Mouse (Mus musculus): ENCODE measurements around the gene Tnrc18.

The Tnrc18 gene

GRCm38 (mm10) chr5:142723520-142724133, 93.8 kb downstream of the Tnrc18 start:
- peak; percentile 83 for DNase-seq (ENCODE audit: low spot score)

GRCm38 (mm10) chr5:142719897-142720296, 97.6 kb downstream of the Tnrc18 start:
- peak; percentile 54 for DNase-seq (ENCODE audit: low spot score)

GRCm38 (mm10) chr5:142718486-142718885, 99.0 kb downstream of the Tnrc18 start:
- DNase-seq (ENCODE audit: low spot score), result peak; percentile 51

GRCm38 (mm10) chr5:142718037-142718436, 99.4 kb downstream of the Tnrc18 start:
- DNase-seq (ENCODE audit: low spot score), result peak; percentile 95

- no peak for DNase-seq (ENCODE audit: low spot score)
These were observed 101.4 kb downstream of the Tnrc18 start for GRCm38 (mm10) chr5:142716056-142716455.

- DNase-seq (ENCODE audit: low spot score), result no peak
These were observed 102.4 kb downstream of the Tnrc18 start for GRCm38 (mm10) chr5:142715059-142715458.

GRCm38 (mm10) chr5:142713966-142714365, 103.5 kb downstream of the Tnrc18 start:
- no peak for DNase-seq (ENCODE audit: low spot score)

- peak; percentile 61 for DNase-seq (ENCODE audit: low spot score)
These were observed 105.1 kb downstream of the Tnrc18 start for GRCm38 (mm10) chr5:142712373-142712772.

GRCm38 (mm10) chr5:142709436-142709835, 108.0 kb downstream of the Tnrc18 start:
- DNase-seq (ENCODE audit: low spot score), result no peak

- no peak for DNase-seq (ENCODE audit: low spot score)
These were observed 109.8 kb downstream of the Tnrc18 start for GRCm38 (mm10) chr5:142707709-142708108.

GRCm38 (mm10) chr5:142703569-142703968, 113.9 kb downstream of the Tnrc18 start:
- DNase-seq (ENCODE audit: low spot score), result no peak

GRCm38 (mm10) chr5:142702511-142703138, 114.8 kb downstream of the Tnrc18 start:
- no peak for DNase-seq (ENCODE audit: low spot score)

- peak; percentile 76 for DNase-seq (ENCODE audit: low spot score)
These were observed 115.6 kb downstream of the Tnrc18 start for GRCm38 (mm10) chr5:142701651-142702510.

- peak; percentile 72 for DNase-seq (ENCODE audit: low spot score)
These were observed 116.4 kb downstream of the Tnrc18 start for GRCm38 (mm10) chr5:142700842-142701589.

- DNase-seq (ENCODE audit: low spot score), result no peak
These were observed 119.7 kb downstream of the Tnrc18 start for GRCm38 (mm10) chr5:142697742-142698141.

- DNase-seq (ENCODE audit: low spot score), result no peak
These were observed 120.6 kb downstream of the Tnrc18 start for GRCm38 (mm10) chr5:142696865-142697264.

GRCm38 (mm10) chr5:142696258-142696657, 121.2 kb downstream of the Tnrc18 start:
- DNase-seq (ENCODE audit: low spot score), result no peak

GRCm38 (mm10) chr5:142694627-142695340, 122.7 kb downstream of the Tnrc18 start:
- DNase-seq (ENCODE audit: low spot score), result peak; percentile 86

- no peak for DNase-seq (ENCODE audit: low spot score)
These were observed 123.6 kb downstream of the Tnrc18 start for GRCm38 (mm10) chr5:142693738-142694430.

GRCm38 (mm10) chr5:142692971-142693737, 124.3 kb downstream of the Tnrc18 start:
- DNase-seq (ENCODE audit: low spot score), result no peak
